Mouse (Mus musculus): Measurements from ENCODE around the gene Fcgr3. TPM values are rescaled to one million over a fixed set of nuclear protein-coding genes. Genes with fewer than 3 reads are reported as not detected.

Fcgr3 gene
- total RNA-seq, 2 experiments from 2014 or later, result 17.7 to 32.8 TPM

- DNase-seq (ENCODE audit: low spot score in 2 of 2), result no peak
Measured at GRCm38 (mm10) chr1:171017468-171018158, 47.1 kb downstream of the Fcgr3 start.

- no peak for DNase-seq (ENCODE audit: low spot score in 2 of 2)
Measured at GRCm38 (mm10) chr1:171016676-171017356, 47.9 kb downstream of the Fcgr3 start.

DNA sequence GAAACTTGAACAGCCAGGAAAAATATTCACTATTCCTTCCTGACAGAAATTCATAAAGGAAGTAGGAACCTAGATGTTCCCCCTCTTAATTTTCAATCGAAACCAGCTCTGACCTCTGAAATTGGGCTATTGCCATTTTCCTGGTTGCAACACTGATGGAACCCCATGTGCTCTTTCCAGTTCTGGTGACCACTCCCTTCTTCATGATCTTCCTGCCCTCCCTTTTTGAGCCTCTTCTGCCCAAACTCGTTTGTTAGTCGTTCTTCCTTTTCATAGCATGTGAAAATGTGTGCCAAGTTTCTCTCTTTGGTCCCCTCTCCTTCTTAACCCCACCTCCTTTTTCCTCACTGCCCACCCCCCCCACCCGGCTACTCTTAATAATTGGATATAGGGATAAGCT, 53.0 kb downstream of the Fcgr3 start:
- DNase-seq (ENCODE audit: low spot score in 2 of 2), result no peak

DNA sequence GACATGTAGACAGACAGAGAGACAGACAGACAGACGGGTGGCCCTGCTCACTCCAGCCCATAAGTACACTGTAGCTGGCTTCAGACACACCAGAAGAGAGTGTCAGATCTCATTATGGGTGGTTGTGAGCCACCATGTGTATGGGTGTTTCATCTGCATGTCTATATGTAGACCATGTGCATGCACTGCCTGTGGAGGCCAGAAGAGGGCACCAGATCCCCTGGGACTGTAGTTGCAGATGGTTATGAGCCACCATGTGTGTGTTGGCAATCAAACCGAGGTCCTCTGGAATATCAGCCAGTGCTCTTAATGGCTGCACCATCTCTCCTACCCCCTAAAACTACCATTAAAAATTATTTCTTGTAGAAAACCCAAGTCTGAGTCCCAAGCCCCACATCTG, 57.8 kb downstream of the Fcgr3 start:
- DNase-seq (ENCODE audit: low spot score in 2 of 2), result no peak

DNA sequence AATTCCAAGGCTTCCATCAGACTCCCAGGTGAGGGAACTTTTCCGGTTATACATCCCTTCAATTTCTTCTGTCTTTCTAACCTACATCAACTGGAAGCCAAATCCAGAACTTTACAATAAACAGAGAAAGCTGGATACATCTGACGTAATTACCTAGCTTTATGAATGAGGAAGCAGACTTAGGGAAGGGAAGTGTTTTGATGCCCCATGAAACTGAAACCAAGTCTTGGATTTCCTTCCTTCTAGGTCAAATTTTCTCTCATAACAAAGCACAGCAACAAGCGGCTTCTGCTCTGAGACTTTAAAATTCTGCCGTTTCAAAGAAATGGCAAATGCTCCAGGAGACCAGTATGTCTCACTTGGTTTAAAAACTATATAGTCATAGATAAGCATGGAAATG, 58.4 kb downstream of the Fcgr3 start:
- no peak for DNase-seq (ENCODE audit: low spot score in 2 of 2)

- DNase-seq (ENCODE audit: low spot score in 2 of 2), result no peak
Measured at GRCm38 (mm10) chr1:171005586-171005985, 59.1 kb downstream of the Fcgr3 start.

- no peak for DNase-seq (ENCODE audit: low spot score in 2 of 2)
Measured at GRCm38 (mm10) chr1:171005081-171005480, 59.7 kb downstream of the Fcgr3 start.

Small RNA genes within 50 kb of the gene (microRNA-seq; reads per million reads assigned to microRNA genes)
- gene Gm27552 (ENCODE audit: borderline number of aligned reads in 2 of 2), result 0 reads per million in 2 experiments
- 0 reads per million in 2 experiments for gene Gm27844 (ENCODE audit: borderline number of aligned reads in 2 of 2)
- 1.8 to 4.3 reads per million in 2 experiments for gene Mir6546 (ENCODE audit: borderline number of aligned reads in 2 of 2)

Other genes with a start within 250 kb of the Fcgr3 start
- 10 to 100 TPM; 34.8 to 36.9 TPM for gene Atf6, start 197.2 kb downstream of the Fcgr3 start, total RNA-seq (2021)
- under 1 TPM; 0.51 to 0.53 TPM for gene Gm26620, start 179.9 kb downstream of the Fcgr3 start, total RNA-seq (2021)
- gene Dusp12, start 179.4 kb downstream of the Fcgr3 start, total RNA-seq (2021), result 10 to 100 TPM; 13.5 to 18.2 TPM
- gene Fcrlb, start 152.0 kb downstream of the Fcgr3 start, total RNA-seq (2021), result not detected
- gene Fcrla, start 137.4 kb downstream of the Fcgr3 start, total RNA-seq (2021), result under 1 TPM in 1 of 2 experiments, not detected in 1; 0.54 TPM
- 10 to 100 TPM in 1 of 2 experiments, 1 to 10 TPM in 1; 7.0 to 15.6 TPM for gene Fcgr2b, start 88.4 kb downstream of the Fcgr3 start, total RNA-seq (2021)
- gene Fcgr4, start 46.0 kb downstream of the Fcgr3 start, total RNA-seq (2021), result 10 to 100 TPM in 1 of 2 experiments, 1 to 10 TPM in 1; 5.8 to 13.0 TPM
- 1 to 10 TPM; 3.0 to 4.2 TPM for gene Cfap126, start 49.0 kb upstream of the Fcgr3 start, total RNA-seq (2021)
- 100 to 1,000 TPM; 450 to 629 TPM for gene Sdhc, start 85.7 kb upstream of the Fcgr3 start, total RNA-seq (2021)
- 1 to 10 TPM in 1 of 2 experiments, under 1 TPM in 1; 0.73 to 1.2 TPM for gene Mpz, start 85.8 kb upstream of the Fcgr3 start, total RNA-seq (2021)
- 10 to 100 TPM; 51.7 to 52.5 TPM for gene Pcp4l1, start 131.3 kb upstream of the Fcgr3 start, total RNA-seq (2021)
- not detected for gene Nr1i3, start 149.0 kb upstream of the Fcgr3 start, total RNA-seq (2021)
- gene Tomm40l, start 157.6 kb upstream of the Fcgr3 start, total RNA-seq (2021), result 10 to 100 TPM; 47.7 to 67.0 TPM
- gene Apoa2, start 160.1 kb upstream of the Fcgr3 start, total RNA-seq (2021), result 1 to 10 TPM; 4.2 to 4.6 TPM
- 10 to 100 TPM; 23.2 to 46.7 TPM for gene Fcer1g, start 169.4 kb upstream of the Fcgr3 start, total RNA-seq (2021)
- 1 to 10 TPM; 1.5 to 3.8 TPM for gene Adamts4, start 185.5 kb upstream of the Fcgr3 start, total RNA-seq (2021)
- gene Ndufs2, start 186.5 kb upstream of the Fcgr3 start, total RNA-seq (2021), result 1,000 to 10,000 TPM in 1 of 2 experiments, 100 to 1,000 TPM in 1; 683 to 1,034 TPM
- 10 to 100 TPM; 30.5 to 37.8 TPM for gene B4galt3, start 205.4 kb upstream of the Fcgr3 start, total RNA-seq (2021)
- gene Ppox, start 216.3 kb upstream of the Fcgr3 start, total RNA-seq (2021), result 10 to 100 TPM; 39.4 to 43.1 TPM
- gene Usp21, start 223.1 kb upstream of the Fcgr3 start, total RNA-seq (2021), result 10 to 100 TPM; 38.5 to 41.8 TPM
- gene Ufc1, start 230.1 kb upstream of the Fcgr3 start, total RNA-seq (2021), result 100 to 1,000 TPM; 147 to 168 TPM

Measured in adrenal gland, adult 18-20 months (tissue).